Mouse (Mus musculus) erythroid progenitor cell, adult 5-6 weeks (primary cell): ENCODE measurements around the gene Gm17364. TPM values are rescaled to one million over a fixed set of nuclear protein-coding genes. Genes with fewer than 3 reads are reported as not detected.
A peak's percentile ranks its signal among the peaks of the same experiment; 100 is the strongest.
"Not testable (repeated sequence)": the region's sequence is repeated elsewhere in the genome, so short reads cannot be mapped to it uniquely, and the experiment has no call there.

Source experiments
- ATAC-seq: replicated peaks from 2 replicates; pipeline ENCODE4 v1.8.0; 2016; ENCODE audit warnings: moderate number of reproducible peaks, mild to moderate bottlenecking, moderate TSS enrichment, inconsistent platforms; ENCODE audit not compliant: poor library complexity, low FRiP score, severe bottlenecking
- total RNA-seq, 2 experiments: library from RNA; stranded (forward) in 1 of 2; stranded (reverse) in 1 of 2; fragments of 150-400 nt in 1 of 2; fragments of 186-747, 209-891 nt in 1 of 2; gene quantifications; 2 replicates each; pipeline versions ENCODE4 v1.2.3 to v1.2.4; 2015 to 2017; ENCODE audit warnings: low replicate concordance in 2 of 2

The Gm17364 gene
- total RNA-seq, 2 experiments from 2014 or later, result not detected

DNA sequence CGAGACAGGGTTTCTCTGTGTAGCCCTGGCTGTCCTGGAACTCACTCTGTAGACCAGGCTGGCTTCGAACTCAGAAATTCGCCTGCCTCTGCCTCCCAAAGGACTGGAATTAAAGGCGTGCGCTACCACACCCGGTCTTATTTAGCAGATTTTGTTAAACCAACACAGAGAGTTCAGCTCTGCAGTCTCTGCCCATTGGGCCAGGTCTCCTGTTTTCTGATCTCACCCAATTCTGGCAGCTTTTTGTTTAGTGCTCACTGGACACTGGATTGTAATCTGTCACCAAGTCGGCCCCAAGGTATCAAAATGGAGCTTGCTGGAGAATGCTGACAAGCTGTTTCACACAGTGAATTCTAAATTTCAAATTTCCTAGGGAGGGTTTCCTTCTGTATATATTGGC is 21.0 kb downstream of the Gm17364 start:
- no peak for ATAC-seq

DNA sequence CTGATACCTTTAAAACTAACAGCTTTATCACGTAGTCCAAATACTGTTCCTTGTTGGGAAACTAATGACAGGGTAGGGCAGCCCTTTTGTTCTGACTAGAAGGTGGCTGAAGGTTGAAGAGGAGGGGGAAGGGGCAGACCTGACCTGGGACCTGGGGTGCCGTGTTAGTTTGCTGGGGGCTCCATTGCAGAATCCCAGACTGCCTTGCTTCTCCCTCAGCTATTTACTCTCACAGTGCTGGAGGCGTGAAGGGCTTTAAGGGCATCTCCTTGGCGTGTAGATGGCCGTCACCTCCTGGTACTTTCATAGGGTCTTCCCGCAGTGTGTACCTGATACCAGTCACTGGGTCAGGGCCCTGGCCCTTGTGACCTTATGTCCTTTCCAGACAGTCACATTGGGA is 21.6 kb downstream of the Gm17364 start:
- ATAC-seq, result no peak

DNA sequence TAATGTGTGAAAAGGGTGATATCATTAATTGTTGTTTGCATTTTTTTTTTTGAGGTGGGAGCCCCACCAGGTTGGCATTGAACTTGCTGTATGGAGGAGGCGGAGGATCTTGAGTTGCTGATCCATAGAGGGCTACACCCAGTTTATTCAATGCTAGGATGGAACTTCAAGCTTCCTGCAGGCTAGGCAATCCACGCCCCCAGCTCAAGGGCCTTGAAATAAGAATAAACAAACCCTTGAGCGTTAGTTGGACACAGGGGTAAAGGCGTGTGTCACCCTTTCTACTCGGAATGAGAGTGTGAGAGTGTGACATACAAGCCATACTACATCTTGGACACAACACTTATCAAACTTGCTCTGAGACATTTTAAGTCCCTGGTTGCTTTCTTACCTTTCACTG is 22.1 kb downstream of the Gm17364 start:
- ATAC-seq, result no peak

DNA sequence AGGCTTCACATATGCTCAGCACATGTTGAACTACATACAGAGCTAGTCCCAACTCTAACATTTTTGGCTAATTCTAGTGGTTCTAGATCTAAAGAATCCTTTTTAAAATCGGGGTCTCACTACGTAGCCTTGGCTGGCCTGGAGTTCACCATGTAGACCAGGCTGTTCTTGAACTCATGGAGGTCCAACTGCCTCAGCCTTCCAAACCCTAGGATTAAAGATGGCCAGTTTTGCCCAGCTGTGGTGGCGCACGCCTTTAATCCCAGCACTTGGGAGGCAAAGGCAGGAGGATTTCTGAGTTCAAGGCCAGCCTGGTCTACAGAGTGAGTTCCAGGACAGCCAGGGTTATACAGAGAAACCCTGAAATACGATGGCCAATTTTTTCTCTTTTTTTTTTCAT is 22.5 kb downstream of the Gm17364 start:
- not testable (repeated sequence) for ATAC-seq

DNA sequence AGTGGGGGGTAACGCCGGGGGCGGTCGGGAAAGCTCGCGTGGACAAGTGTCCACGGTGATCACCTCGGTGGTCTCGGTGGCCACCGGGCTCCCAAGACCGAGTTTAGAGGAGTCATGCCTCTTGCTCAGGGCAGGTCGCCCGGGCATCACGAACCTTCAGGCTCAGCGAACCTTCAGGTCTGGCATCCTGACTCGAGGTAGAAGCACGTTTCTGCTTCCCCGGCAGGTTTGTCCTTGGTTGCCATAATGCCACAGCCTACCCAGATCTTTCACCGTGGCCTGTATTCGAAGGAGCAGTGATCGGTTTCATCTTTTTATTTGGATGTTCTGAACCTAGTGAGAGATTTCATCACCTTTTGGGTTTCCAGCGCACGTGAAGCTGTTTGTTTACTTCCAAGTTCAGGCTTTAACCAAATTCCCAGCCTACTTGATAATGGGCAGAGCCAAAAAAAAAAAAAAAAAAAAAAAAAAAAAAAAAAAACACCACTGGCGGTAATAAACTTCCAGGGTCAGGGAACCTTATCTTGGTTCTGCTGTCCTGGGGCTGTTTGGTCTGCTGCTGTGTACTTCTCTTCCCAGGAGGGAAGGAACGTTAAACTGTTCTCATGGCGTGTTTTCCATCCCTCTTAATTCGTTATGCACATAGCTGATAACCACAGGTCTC is 23.3 kb downstream of the Gm17364 start:
- ATAC-seq, result no peak; the same call in 1 of the 2 replicates

DNA sequence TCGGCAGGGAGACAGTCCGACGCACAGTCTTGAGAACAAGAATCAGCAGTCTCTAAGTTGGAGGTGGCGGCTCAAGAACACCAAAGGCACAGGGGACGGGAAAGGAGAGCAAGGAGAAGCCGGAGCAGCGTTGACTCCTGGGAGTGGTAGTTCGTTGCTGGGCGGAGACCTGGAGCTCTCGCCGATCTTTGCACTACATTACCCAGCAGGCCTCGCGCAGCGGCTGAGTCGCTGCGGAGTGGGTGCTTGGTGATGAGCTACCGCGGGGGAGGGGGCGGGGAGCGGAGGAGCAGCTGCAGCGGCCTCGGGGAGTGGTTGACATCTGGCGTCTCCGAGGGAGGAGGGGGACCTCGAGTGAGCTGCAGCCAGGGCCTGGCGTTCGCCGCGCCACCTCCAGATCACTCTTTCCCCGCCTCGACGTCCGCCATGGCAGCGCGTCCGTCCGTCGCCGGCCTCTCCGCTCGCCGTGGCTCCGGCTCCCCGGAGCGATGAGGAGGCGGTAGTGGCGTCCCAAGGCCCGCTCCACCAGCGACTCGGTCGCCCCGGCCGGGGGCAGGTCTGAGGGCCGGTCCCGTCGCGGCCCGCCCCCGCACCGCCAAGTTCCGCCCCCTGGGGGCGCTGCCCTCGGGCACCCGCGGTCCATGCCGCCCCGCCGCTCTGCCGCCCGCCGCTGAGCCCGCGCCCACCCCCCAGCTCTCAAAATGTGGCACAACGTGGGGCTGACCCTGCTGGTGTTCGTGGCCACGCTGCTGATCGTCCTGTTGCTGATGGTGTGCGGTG is 24.0 kb downstream of the Gm17364 start, which contains the start of gene Smim13:
Gene Smim13, plus strand, starts transcription at position 307 of the 780 bp plus-strand sequence.
- peak; percentile 98 for ATAC-seq

DNA sequence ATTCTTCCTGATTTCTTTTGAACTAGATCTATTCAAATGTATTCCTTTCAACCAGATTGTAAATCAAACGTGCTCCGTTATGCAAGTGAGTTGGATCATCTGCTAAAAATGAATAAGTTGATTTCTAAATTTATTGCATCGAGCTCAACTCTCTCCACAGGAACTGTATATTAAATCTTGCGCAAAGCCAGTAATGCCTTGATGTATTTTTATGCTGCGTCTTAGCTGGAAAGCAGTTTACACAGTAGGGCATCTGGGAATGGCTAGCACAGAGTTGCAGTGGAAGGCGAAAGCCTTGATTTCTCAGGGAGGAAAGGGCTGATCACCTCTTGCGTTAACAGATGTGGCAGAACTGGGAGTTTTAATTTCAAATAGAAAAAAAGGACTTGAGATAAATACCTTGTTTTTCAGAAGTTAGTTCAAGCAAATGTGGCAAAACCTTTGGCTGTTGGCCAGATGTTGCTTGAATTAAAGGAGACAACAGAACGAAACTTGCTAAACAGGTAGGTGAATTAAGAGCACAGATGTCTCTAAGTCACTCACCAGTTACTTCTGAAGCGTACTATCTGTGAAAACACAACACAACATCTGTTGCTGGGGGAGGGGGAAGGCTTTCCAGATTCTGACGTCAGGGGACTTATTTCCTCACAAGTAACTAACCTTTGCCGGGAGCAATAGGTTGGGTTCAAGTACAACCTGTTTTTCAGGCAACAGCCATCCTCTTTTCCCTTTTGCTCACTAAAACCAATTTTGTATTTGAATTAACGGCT is 24.8 kb downstream of the Gm17364 start:
- ATAC-seq, result peak; percentile 46

DNA sequence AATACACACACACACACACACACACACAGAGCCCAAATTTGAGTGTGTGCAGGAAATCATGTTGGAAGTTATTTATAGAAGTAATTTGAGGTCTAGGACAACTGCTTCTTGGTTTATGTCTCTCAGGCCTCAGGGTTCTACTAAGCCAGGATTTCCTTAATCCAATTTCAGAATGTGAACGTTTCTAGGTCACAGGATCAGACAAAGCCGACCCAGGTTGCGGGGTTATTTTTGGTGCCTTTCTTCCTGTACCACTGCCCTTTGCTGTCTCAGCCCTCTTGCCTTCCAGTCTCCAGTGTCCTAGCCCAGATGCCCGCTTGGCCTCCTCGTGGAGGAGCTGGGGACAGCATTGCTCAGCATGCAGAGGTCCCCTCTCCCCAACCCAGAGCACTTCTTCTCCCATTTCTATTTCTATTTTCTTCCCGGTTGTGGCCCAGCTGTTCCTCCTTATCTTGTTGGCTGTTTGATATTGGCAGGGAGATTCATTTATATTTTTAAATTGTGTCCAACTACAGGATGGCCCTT is 29.4 kb downstream of the Gm17364 start:
- ATAC-seq, result no peak

DNA sequence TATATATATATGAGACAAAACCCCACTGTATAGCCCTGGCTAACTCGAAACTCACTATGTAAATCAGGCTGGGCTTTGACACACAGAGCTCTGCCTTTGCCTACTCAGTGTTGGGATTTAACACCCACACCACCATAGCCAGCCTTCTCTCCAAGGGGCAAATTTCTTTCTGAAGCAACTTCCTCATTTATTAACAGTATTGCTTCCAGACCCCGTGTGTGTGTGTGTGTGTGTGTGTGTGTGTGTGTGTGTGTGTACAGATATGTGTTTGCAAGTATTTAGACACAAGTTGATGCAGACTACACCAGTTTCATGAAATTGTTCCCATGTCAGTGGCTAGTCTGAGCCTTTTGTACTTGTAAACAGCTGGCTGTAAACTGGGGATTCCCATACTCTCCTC is 32.2 kb downstream of the Gm17364 start:
- ATAC-seq, result no peak

DNA sequence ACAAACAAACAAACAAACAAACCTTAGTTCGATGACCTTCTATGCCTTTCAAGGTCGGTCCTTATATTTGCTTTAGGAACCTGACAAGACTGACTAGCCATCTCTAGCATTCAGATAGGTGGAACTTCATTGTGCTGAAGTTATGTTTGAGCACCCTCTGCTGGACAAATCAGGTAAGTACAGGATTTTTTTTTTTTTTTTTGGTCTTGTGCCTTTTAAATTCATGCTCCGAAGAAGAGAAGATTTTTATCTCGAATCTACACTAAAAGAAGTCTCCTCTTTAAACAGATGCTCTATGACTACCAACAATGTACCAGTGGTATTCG is 35.0 kb downstream of the Gm17364 start:
- 0 out of 2 replicates have a peak, but pooled peaks have one; percentile 50 for ATAC-seq

DNA sequence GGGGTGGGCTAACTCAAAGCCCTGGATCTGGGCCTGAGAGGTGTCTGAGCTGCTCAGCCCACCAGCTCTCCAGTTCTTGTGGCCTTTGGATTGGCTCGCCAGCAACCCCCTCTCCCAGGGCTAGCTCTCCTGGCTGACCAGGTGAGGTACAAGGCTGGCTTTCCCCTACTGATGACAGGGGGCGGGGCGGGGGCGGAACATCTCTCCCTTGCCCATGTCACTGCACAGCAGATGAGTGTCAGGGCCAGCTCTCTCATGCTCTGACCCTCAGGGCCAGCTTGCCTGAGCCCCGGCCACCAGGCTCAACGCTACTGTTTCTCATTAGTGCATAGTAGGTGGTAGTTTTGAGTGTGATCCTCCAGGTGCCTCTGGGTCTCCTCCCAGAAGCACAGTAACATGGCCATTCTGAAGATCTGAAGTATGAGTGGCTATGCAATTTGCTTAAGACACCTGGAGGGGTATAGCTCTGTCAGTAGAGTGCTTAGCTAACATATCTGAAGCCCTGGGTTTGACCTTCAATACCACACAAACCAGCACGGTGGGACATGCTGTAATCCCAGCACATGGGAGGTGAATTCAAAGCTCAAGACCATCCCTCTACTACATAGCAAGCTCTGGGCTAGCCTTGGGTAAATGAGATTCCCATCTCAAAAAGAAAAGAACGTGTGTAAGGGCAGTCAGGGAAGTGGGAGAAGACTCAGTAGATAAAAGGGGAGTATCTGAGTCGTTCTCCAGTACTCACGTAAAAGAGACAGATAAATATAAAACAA is 35.6 kb downstream of the Gm17364 start:
- 0 out of 2 replicates have a peak, but pooled peaks have one; percentile 16 for ATAC-seq

DNA sequence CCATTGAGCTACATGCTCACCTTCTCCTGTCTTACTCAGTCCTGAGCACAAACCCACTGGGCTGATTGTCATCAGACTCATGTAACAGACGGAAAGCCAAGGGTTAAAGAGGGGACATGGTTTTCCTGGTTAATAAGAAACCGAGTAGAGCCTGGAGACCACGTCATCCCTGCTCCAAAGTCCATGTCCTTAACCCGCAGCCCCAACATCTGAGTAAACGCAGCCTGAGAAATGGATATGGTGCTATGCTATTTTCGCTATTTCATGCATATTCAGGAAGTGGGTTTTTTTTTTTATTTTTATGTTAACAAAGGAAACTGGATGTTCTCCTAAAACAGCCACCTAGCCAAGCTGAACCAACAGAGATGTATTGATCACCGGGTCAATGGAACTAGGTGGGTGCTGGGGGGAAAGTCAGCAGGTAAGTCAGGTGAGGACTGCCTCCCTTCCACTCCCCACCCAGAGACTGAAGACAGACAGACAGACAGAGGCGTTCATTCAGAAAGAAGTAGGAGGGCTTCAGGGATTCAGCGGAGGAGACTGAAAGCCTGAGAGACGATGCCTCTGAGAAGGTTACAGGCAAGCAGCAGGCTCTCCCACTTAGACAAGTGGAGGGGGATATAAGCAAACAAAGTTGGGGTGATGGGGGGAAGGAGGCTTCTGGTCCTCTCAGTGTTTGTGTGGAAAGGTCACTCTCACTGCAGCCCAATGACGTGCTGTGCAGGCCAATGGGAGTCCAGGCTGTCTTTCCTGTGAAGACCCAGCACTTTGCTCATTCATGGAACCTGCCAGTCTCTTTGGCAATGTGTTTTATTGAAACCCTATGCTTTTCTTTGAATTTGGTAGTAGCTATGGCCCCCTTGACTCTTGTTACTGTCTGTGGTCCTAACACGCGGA is 37.7 kb downstream of the Gm17364 start:
- ATAC-seq, result no peak

DNA sequence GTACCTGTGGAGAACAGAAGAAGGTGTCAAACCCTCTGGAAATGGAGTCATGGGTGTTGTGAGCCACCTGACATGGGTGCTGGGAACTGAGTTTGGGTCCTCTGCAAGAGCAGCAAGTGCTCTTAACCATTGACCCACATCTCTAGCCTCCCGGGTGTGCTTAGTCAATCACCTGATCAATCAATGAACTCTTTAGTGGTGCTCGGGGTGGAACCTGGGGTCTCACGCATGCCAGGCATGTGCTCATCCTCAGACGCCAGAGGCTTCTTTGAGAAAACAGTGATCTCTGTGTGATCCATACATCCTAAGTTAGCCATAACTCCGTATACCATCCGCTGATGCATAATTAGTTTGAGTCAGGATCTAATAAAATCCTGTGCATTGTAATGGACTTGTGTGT is 38.6 kb downstream of the Gm17364 start:
- no peak for ATAC-seq

DNA sequence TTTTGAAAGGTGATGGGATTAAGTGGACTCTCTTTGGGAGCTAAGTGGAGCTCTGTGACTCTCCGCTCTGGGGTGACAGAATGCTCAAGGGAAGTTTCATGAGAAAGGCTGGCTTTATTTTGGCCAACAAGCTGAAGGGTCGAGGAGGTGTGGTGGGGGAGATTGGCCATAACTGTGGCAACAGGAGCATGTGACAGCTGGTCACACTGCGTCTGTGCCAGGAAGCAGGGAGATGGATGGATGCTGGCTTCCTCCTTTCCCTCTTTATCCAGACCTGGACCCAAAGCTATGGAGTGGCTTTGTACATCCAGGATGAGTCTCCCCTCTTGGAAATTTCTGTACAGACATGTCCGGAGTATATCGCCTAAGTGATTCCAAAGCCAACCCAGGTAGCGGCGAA is 40.5 kb downstream of the Gm17364 start:
- ATAC-seq, result no peak

DNA sequence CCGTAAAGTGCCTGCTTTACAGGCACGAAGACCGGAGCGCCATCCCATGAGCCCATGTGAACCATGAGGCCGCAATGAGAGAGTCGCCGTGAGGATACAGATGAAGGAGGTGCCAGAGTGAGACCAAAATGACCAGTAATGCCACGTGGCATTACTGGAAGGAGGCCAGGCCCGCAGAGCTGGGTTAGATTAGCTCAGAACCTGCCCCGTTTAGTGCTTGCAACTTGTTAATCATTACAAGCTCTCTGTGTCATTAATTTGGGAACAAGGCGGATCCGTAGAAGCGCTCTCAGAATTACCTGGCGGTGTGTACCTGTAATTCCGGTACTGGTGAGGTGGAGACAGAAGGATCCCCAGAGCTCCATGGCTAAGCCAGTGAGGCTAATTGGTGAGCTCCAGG is 41.6 kb downstream of the Gm17364 start:
- no peak for ATAC-seq

DNA sequence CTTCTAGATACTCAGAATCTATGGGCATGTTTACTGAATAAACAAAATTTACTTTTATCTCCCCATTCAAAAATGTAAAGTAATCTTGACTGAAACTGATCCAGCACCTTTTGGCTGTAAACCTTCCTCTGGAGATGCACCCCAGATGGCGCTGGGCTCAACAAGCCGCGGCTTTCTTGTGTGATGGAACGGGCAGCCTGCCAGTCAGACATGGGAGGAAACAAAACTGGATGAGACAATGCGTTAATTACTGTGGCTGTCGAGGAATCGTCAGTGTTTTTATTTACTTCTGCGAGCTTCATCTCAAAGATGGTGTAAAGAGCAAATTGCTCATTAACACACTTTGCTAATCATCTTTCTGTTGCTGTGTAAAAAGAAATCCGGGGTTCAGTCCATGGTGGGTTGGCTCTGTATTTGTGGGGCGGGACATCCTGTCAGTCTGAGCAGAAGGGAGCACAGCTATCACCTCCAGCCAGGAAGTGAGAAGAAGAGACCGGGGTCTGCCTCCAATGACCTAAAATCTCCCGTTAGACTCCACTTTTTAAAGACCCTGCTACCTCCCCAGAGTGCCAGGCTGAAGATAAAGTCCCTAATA is 42.3 kb downstream of the Gm17364 start:
- ATAC-seq, result no peak

DNA sequence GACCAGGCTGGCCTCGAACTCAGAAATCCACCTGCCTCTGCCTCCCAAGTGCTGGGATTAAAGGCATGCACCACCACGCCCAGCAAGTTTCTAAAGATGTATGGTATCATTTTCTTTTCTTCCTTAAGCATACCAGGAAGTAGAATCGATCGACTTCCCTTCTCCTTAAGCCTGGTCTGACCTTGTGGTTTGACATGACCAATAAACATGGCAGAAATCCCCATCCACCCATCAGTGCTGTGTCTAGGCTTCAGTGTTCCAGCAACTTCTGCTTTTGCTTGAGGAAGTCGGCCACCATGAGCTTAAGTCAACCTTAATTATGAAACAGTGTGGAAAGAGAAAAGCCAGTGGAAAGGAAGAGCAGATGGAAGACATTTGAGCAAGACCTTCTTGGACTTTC is 43.5 kb downstream of the Gm17364 start:
- no peak for ATAC-seq

DNA sequence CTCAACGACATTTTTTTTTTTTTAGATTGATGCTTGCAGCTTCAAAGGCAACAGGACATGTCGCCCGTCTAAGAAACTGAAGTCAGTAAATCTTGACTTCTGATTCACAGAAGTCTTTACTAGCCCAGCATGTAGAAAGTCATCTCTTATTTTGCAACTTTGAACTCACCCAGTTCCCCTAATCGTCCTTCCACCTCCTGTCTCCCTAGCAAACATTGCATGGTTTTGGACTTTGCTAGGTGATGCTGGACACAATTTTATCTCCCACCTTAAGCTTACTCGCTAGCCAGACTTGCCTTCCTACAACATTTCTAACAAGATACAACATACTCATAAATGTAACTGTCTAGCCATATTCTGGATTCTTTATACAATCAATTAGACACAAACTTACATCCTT is 45.7 kb downstream of the Gm17364 start:
- ATAC-seq, result no peak
